Mouse (Mus musculus): ENCODE data around the gene Gm49711.

Gm49711 gene

DNA sequence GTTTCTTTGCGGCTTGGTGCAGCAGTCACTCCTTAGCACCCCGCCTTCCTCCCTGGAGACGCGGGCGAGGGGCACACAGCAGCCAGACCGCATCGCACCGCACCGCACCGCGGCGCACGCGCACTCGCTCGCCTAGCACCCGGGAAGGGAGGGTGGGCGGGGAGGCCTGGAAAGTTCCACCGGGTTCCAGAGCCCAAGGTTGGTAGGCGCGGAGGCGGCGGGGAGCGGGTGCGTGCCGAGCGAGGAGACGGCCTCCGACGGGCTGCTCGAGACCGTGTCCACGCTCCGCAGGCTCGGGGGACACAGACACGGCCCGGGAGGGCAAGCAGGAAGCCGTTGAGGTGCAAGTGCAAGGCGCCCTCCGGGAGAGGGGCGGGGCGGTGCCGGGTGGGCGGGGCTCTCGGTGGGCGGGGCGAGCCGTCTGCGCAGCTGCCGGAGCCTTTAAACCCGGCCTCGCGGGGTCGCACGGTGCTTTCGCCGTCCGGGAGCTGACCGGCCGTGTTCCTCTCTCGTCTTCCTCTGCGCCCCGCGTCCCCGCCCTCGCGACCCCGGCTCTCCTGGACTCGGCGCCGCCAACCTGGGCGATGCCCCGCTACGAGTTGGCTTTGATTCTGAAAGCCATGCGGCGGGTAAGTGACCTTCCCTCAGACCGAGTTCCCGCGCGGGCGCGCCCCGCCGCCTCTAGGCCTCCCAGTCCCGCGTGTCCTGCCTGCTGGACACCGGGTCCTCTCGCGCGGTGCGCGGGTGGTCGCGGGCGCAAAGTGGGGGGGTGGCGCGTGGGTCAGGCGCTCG lies at the start of gene Gm49711, which contains the start of the genes Mrps6 and Slc5a3:
Gm49711 (plus strand) TSS at position 465 of the 792 bp plus-strand sequence.
Mrps6 (plus strand) TSS at position 419 of the 792 bp plus-strand sequence.
Slc5a3 (plus strand) TSS at position 471 of the 792 bp plus-strand sequence.
- peak; percentile 86 for DNase-seq (ENCODE audit: low spot score)

GRCm38 (mm10) chr16:92009586-92009985 lies 48.5 kb upstream of the Gm49711 start:
- no peak for DNase-seq (ENCODE audit: low spot score)

DNA sequence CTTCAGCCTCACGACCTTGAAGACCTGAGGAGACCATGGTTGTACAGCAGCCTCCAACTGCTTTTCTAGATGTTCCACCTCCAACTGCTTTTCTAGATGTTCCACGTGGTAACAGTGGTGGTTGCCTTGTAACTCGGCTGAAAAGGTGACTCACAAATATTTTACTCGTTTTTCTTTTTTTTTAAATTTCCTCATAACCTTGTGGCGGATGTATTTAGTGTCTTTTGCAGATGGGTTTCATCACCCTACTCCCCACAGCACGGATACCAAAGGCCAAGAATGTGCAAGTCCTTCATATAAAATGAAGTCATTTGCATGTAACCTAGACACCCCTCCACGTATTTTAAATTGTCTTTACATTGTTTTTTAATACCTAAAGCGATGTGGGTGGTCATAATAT lies 41.3 kb upstream of the Gm49711 start:
- no peak for DNase-seq (ENCODE audit: low spot score)

GRCm38 (mm10) chr16:92019141-92020118 lies 38.7 kb upstream of the Gm49711 start:
- DNase-seq (ENCODE audit: low spot score), result peak; percentile 10

DNA sequence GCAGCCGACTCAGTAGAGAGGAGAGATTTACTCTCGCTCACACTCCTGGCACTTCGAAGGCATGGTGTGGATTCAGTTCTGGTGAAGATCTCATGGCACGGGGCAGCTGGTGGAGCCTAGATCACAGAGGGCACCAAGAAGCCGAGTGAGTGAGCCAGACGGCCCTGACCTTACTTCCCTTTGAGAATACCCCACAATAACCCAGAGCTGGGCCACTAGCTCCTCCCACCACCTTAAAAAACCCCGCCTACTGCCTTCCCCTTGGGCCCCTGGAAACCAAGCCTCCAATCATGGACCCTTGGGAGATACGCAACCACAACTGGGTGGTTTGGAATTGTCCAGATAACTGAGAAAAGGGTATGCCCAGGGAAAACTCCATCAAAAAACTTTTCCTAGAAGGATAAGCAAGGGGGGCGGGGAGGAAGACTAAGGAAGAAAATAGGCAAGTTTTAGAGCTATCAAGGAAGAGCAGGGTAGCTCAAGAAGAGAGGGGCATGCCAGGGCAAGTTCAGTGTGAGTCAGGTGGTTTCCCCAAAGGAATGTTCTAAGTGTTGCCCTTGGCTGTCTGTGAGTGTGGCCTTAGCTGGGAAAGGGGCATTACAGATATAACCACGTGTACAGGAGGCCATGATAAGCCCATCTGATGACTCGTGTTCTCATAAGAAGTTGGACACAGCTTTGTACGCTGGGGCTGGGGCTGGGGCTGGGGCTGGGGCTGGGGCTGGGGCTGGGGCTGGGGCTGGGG lies 36.3 kb upstream of the Gm49711 start:
- no peak for DNase-seq (ENCODE audit: low spot score)

DNA sequence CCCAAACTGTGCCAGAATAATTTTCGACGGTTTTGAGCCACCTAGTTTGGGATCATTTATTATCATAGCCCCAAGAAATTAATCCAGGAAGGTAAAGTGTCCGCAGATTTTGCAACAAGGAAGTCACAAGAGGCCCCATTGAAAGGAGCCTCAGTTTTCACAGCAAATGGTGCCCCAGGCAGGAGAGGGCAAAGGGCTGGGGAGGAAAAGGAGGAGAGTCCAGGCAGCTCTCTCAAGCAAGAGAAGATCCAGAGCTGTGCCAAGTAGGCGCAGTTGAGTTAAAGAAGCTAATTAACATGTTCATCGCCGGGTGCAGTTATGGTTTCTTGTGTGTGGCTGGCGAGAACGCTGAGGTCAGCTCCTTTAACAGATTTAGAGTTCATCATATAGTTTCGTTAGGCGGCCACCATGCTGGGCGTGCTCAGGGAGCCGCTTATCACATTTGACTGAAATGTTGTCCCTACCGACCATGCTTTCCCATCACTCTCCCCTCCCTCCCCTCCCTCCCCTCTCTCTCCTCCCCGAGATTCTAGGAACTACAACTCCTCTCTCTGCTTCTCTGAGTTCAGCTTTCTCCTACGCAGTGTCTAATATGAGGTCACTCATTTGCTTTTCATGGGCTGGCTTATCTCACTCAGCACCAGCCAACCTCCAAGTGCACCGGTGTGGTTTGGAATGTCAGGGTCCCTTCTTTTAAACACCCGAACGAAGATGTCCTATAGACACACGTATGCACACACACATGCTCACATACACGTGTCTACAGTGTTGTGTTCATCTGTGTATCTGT lies 35.4 kb upstream of the Gm49711 start:
- DNase-seq (ENCODE audit: low spot score), result no peak

DNA sequence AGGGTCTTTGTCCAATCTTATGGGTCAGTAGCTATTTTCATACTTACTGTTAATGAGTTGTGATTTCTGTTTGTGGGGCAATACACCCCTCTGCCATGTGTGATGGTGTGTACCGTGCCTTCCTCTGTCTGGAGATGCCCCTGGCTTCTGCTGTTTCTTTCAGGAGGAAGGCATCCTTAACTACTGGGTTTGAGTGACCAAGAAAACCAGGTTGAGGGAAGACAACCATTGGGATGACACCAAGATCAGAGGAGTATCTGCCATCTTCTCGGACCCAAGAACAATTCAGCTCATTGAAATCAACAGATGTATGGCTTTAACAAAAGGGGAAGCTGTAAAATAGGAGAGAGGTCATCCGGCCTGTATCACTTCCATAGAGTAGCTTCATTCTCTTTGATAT lies 24.8 kb upstream of the Gm49711 start:
- DNase-seq (ENCODE audit: low spot score), result no peak

DNA sequence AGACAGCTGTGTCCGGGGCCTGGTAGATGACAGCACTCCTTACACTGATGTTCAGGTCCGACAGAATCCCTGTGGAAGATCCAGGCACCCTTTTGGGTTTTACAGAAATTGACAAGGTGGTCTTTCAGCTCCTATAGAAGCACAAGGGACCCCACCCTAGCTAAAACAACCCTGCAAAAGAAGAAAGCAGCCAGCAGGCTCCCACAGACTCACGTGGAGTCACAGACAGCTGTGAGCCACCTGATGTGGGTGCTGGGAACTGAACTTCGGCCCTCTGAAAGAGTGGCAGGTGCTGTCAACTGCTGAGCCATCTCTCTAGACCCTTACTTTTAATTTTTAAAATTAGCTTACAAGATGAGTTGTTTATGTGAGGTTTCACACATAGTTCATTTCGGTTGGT lies 23.4 kb upstream of the Gm49711 start:
- DNase-seq (ENCODE audit: low spot score), result no peak

- no peak for DNase-seq (ENCODE audit: low spot score)
Observed at GRCm38 (mm10) chr16:92036701-92037100, 21.4 kb upstream of the Gm49711 start.

- no peak for DNase-seq (ENCODE audit: low spot score)
Observed at GRCm38 (mm10) chr16:92037891-92038607, 20.1 kb upstream of the Gm49711 start.

GRCm38 (mm10) chr16:92039421-92039820 lies 18.7 kb upstream of the Gm49711 start:
- peak; percentile 59 for DNase-seq (ENCODE audit: low spot score)

DNA sequence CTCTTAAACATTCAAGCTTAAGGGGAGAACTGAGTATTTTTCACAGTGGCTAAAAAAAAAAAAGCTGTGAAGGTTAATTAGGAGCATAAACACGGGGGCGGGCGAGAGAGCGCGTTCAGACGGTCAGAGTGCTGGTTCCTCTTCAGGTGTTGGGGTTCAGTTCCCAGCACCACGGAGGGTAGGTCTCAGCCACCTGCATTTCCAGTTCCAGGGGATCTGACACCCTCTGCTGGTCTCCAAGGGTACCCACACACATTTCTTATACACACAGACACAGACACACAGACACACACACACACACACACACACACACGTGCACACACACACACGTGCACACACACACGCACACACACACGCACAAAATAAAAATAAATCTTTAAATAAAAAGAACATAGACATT lies 18.1 kb upstream of the Gm49711 start:
- no peak for DNase-seq (ENCODE audit: low spot score)

GRCm38 (mm10) chr16:92051777-92052310 lies 6.3 kb upstream of the Gm49711 start:
- DNase-seq (ENCODE audit: low spot score), result peak; percentile 34

GRCm38 (mm10) chr16:92052569-92052968 lies 5.5 kb upstream of the Gm49711 start:
- no peak for DNase-seq (ENCODE audit: low spot score)

- DNase-seq (ENCODE audit: low spot score), result no peak
Observed at GRCm38 (mm10) chr16:92056711-92057110, 1.4 kb upstream of the Gm49711 start.

- no peak for DNase-seq (ENCODE audit: low spot score)
Observed at GRCm38 (mm10) chr16:92057456-92057851, 662 bp upstream of the Gm49711 start.

- no peak for DNase-seq (ENCODE audit: low spot score)
Observed at GRCm38 (mm10) chr16:92058644-92059620, 816 bp downstream of the Gm49711 start.

GRCm38 (mm10) chr16:92060213-92060612 lies 2.1 kb downstream of the Gm49711 start:
- no peak for DNase-seq (ENCODE audit: low spot score)

- DNase-seq (ENCODE audit: low spot score), result no peak
Observed at GRCm38 (mm10) chr16:92061586-92061985, 3.5 kb downstream of the Gm49711 start.

All from urinary bladder, postnatal 14 days (tissue).